Mouse (Mus musculus): Measurements from ENCODE around the gene Vps37b. TPM values are rescaled to one million over a fixed set of nuclear protein-coding genes. Genes with fewer than 3 reads are reported as not detected.

Vps37b gene
- polyA plus RNA-seq, 1 experiment from 2014 or later: 50.7 TPM

DNA sequence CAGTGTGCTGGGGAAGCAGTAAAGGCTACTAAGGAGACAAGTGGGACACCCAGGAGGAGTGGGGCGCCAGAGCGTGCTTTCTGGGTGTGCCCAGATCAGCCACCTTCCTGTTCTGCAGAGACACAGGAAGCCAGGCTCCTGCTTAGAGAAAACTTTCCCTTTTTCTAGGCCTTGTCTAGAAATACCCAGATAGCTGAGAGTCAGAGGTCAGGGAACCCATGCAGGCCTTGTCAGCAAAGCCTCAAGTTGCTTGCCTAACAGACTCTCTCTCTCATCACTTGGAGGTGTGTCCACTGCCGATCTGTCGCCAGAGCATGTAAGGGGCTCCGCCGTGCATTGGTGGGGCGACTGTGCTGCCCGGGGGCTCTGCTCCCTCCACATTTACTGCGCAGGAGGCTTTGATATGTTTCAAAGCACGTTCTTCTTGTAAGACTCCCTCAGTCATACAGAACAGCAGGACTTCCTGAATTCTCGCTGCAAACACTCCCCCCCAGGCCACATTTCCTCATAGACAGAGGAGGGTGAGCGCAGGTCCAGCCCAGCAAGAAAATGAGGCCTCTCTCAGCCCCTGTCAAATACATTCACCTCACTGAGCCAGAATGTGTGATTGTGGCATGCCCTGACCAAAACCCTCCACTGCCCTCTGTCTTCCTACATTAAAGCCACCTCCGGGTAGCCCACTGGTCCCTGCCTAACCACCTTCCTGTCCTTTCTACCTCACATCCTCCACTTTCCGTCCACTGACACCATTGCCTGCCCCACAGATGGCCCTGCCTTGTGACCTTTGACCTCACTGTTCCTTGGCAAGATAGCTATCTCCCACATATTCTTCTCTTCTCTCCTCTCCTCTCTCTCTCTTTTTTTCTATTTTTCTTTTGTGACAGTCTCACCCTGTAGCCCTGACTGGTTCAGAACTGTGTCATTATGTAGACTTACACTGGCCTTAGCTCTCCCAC, 18.3 kb upstream of the Vps37b start:
- Histone ChIP-seq H3K9me3 (ENCODE audit: control insufficient read depth, low read length) (no peaks in the 10 kb centered on the region), H3K4me3 (ENCODE audit: low read depth, low read length) (no peak overlapping the region), H3K4me1 (ENCODE audit: control insufficient read depth, insufficient read depth, low read length) (peaks cover 4% of the 10 kb centered on the region), H3K36me3 (ENCODE audit: control insufficient read depth, insufficient read depth, low read length) (no peaks in the 10 kb centered on the region), H3K27ac (ENCODE audit: low read depth, low read length) (peak overlapping the region; percentile 15; the same call in 1 of the 2 replicates), H3K9ac (ENCODE audit: low read length) (no peak overlapping the region), H3K27me3 (ENCODE audit: control insufficient read depth, insufficient read depth, low read length) (no peaks in the 10 kb centered on the region), H3K4me2 (no peak overlapping the region)
- no peak for ATAC-seq (ENCODE audit: low FRiP score)
- 55% methylated on average over 14 of the region's 14 CpGs for WGBS
- peak; percentile 87 for DNase-seq (ENCODE audit: low spot score, missing footprints)

DNA sequence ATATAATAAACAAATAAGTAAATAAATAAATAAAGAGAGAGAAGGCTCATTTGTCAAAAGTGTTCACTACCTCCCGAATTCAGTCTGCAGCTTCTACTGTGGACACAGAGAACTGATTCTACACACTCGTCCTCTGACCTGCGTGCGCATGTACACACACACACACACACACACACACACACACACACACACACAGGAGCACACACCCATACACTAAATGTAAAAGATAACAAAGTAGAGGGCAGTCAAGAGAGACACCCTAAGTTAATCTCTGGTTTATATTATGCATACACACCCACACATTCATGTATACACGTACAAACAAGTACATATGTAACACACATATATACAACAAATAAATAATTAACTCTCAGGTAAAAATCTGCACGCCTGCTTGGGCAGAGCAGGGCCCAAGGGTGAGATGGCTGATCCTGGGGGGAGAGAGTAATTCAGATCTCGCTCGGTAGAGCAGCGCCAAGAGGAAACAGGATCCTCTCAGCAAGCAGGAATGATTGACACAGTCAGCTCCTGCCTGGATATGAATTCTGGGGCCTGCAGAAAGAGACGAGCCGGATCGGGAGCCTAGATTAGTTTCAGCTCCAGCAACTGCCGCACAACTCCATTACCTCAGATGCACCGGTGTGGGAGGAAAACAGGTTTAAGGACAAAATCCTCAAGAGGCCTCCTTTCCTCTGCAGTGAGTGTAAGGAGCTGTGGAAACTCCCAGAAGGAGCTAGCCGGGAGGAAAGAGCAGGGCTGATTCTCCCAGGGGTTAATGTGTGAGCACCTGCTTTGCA, 17.4 kb upstream of the Vps37b start:
- no peak overlapping the region for H3K4me2 ChIP-seq
- H3K9ac ChIP-seq (ENCODE audit: low read length): no peak overlapping the region
- peak; percentile 79 for DNase-seq (ENCODE audit: low spot score, missing footprints)
- H3K27me3 ChIP-seq (ENCODE audit: control insufficient read depth, insufficient read depth, low read length): no peaks in the 10 kb centered on the region
- no peaks in the 10 kb centered on the region for H3K36me3 ChIP-seq (ENCODE audit: control insufficient read depth, insufficient read depth, low read length)
- no peak overlapping the region for H3K4me3 ChIP-seq (ENCODE audit: low read depth, low read length)
- H3K4me1 ChIP-seq (ENCODE audit: control insufficient read depth, insufficient read depth, low read length): peaks cover 8% of the 10 kb centered on the region
- H3K27ac ChIP-seq (ENCODE audit: low read depth, low read length): peak overlapping the region; percentile 15; the same call in 1 of the 2 replicates
- no peak for ATAC-seq (ENCODE audit: low FRiP score)
- WGBS: 67% methylated on average over 15 of the region's 15 CpGs
- H3K9me3 ChIP-seq (ENCODE audit: control insufficient read depth, low read length): no peaks in the 10 kb centered on the region

DNA sequence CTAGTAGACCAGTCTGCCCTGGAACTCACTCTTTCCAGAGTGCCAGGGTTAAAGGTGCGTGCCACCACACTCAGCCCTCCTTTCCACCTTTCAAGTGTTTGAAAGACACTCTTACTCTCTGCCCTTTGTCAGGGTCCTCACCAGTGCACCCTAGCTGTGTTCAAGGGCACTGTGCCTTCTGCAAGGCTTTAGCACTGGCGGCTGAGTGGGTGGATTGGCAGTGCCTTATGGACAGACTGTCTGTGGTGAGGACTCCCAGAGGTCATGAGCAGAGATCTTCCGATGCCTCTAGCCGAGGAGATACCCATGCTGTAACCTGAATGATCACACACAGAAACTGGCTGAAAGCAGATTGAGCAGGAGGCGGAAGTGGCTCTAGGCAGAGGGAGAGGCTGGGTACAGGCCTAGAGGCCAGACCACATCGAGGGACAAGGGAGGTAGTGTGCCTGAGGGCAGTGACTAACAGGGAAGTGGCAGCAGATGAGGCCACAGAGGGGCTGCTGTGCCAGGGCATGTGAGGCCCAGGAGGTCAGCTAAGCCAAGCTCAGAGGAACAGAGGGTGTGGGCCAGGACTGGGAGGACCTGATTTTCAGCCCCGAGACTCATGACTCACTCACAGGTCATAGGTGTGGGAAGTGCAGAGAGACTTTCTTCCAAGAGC, 14.8 kb upstream of the Vps37b start:
- Histone ChIP-seq H3K27ac (ENCODE audit: low read depth, low read length) (no peak overlapping the region), H3K27me3 (ENCODE audit: control insufficient read depth, insufficient read depth, low read length) (no peaks in the 10 kb centered on the region), H3K9ac (ENCODE audit: low read length) (no peak overlapping the region), H3K4me3 (ENCODE audit: low read depth, low read length) (no peak overlapping the region), H3K4me2 (no peak overlapping the region), H3K36me3 (ENCODE audit: control insufficient read depth, insufficient read depth, low read length) (no peaks in the 10 kb centered on the region), H3K4me1 (ENCODE audit: control insufficient read depth, insufficient read depth, low read length) (peaks cover 16% of the 10 kb centered on the region), H3K9me3 (ENCODE audit: control insufficient read depth, low read length) (no peaks in the 10 kb centered on the region)
- ATAC-seq (ENCODE audit: low FRiP score) (no peak), DNase-seq (ENCODE audit: low spot score, missing footprints) (peak; percentile 84)
- 86% methylated on average over 7 of the region's 7 CpGs for WGBS

DNA sequence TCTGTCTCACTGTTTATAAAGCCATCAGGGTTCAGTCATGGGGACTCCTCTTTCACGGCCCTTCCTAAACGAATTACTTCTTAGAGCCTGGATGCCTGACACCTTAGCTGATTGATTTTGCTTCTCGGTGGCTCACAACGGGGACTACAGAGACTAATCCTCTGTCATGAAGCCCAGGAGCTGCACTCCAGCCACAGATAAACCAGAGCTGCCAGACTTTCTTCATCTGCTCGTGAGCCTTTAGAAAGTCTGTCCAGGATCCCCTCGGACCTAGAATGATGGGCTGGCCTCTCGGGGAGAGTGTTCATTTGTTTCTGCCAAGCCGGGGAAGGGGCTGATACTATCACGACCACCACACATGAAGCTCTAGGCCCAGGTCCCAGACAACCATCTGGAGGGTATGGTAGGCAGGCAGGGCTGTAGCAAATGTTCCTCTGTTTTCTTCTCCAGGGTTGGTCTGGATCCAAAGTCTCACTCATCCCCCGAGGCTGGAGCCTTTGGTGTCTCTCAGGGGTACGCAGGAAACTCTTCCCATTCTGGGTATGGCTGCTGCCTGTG, 13.5 kb upstream of the Vps37b start:
- Histone ChIP-seq H3K4me2 (no peak overlapping the region), H3K9me3 (ENCODE audit: control insufficient read depth, low read length) (no peaks in the 10 kb centered on the region), H3K9ac (ENCODE audit: low read length) (no peak overlapping the region), H3K4me1 (ENCODE audit: control insufficient read depth, insufficient read depth, low read length) (peaks cover 16% of the 10 kb centered on the region), H3K27ac (ENCODE audit: low read depth, low read length) (no peak overlapping the region), H3K27me3 (ENCODE audit: control insufficient read depth, insufficient read depth, low read length) (no peaks in the 10 kb centered on the region), H3K4me3 (ENCODE audit: low read depth, low read length) (no peak overlapping the region), H3K36me3 (ENCODE audit: control insufficient read depth, insufficient read depth, low read length) (no peaks in the 10 kb centered on the region)
- DNase-seq (ENCODE audit: low spot score, missing footprints) (peak; percentile 86), ATAC-seq (ENCODE audit: low FRiP score) (no peak)
- 25% methylated on average over 11 of the region's 11 CpGs for WGBS

DNA sequence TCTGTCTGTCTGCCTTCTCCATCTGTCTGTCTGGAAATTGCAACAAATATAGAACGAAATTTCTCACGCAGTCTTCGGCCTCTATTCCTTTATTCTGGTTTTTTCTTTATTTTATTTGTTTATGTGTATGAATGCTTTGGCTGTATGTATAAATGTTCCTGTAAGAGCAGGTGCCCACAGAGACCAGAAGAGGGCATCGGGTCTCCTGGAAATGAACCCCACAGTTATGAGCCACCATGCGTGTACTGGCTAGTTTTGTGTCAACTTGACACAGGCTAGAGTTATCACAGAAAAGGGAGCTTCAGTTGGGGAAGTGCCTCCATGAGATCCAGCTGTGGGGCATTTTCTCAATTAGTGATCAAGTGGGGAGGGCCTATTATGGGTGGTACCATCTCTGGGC, 11.9 kb upstream of the Vps37b start:
- peaks cover 16% of the 10 kb centered on the region for H3K4me1 ChIP-seq (ENCODE audit: control insufficient read depth, insufficient read depth, low read length)
- 77% methylated on average over 5 of the region's 5 CpGs for WGBS

DNA sequence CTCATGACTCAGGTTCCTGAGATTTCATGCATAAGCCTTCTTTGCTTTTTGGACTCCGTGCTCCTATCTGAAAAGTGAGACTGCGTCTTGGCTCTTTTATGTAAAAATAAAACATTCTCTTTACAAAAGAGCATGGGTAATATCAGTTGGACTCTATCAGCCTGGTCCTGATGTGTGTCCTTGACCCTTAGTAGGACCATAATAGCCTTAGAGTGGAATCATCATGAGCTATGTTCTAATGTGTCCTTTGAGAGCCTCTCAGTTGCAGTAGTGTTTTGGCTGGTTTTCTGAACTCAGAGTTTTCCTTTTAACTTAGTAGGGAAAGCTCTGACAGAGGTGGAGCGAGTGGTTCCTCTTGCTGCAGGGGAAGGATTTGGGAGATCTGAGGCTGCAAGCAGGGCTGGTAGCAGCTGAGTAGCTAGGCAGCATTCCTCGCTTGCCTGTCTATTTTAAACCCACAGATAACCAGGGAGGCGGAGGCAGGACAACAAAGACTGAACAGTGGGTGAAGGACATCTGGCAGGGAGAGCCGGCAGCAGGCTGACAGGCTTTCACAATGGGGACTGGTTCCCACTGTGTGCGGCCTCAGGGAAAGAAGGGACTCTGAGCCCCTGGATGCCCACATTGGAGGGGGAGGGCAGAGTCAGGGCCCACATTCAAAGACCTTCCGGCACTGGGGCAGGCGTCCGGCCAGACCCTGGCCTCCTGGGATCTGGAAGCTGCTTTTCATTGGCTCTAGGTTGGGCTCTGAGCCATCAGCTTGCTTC, 11.3 kb upstream of the Vps37b start:
- H3K27me3 ChIP-seq (ENCODE audit: control insufficient read depth, insufficient read depth, low read length): no peaks in the 10 kb centered on the region
- no peak overlapping the region for H3K4me3 ChIP-seq (ENCODE audit: low read depth, low read length)
- no peaks in the 10 kb centered on the region for H3K36me3 ChIP-seq (ENCODE audit: control insufficient read depth, insufficient read depth, low read length)
- WGBS: 15% methylated on average over 10 of the region's 10 CpGs
- H3K4me1 ChIP-seq (ENCODE audit: control insufficient read depth, insufficient read depth, low read length): peaks cover 16% of the 10 kb centered on the region
- peak overlapping the region; percentile 87 for H3K27ac ChIP-seq (ENCODE audit: low read depth, low read length)
- 0 out of 2 replicates have a peak overlapping the region, but pooled peaks have one; percentile 1 for H3K9ac ChIP-seq (ENCODE audit: low read length)
- H3K9me3 ChIP-seq (ENCODE audit: control insufficient read depth, low read length): no peaks in the 10 kb centered on the region
- H3K4me2 ChIP-seq: no peak overlapping the region
- ATAC-seq (ENCODE audit: low FRiP score): peak; percentile 95
- peak; percentile 96 for DNase-seq (ENCODE audit: low spot score, missing footprints)

More for the DNA sequence above, 11.9 kb upstream of the Vps37b start:
- no peak overlapping the region for H3K4me2 ChIP-seq
- ATAC-seq (ENCODE audit: low FRiP score) (peak; percentile 53), DNase-seq (ENCODE audit: low spot score, missing footprints) (peak; percentile 70)
- H3K9me3 ChIP-seq (ENCODE audit: control insufficient read depth, low read length): no peaks in the 10 kb centered on the region
- H3K27me3 ChIP-seq (ENCODE audit: control insufficient read depth, insufficient read depth, low read length): no peaks in the 10 kb centered on the region
- 0 out of 2 replicates have a peak overlapping the region, but pooled peaks have one; percentile 1 for H3K9ac ChIP-seq (ENCODE audit: low read length)
- peak overlapping the region; percentile 87 for H3K27ac ChIP-seq (ENCODE audit: low read depth, low read length)
- no peaks in the 10 kb centered on the region for H3K36me3 ChIP-seq (ENCODE audit: control insufficient read depth, insufficient read depth, low read length)
- no peak overlapping the region for H3K4me3 ChIP-seq (ENCODE audit: low read depth, low read length)

DNA sequence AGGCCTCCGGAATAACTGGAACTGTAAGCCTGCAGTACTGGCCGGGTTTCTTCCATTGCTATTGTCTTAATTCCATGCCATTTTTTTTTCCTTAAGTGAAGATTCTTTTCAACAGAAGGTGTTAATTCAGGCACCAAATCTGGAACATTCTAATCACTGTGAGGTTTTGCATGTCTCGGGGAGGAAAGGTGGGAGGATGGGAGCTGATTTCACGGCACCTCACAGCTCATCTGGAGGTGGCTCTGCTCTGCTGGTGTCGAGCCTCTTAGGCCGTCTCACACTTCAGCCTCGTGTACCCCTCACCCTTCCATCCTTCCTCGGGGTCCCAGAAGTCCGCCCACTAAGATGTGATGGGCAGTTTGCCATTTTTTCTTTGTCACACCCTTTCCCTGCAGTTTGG, 9.0 kb upstream of the Vps37b start:
- Histone ChIP-seq H3K4me1 (ENCODE audit: control insufficient read depth, insufficient read depth, low read length) (peaks cover 26% of the 10 kb centered on the region), H3K36me3 (ENCODE audit: control insufficient read depth, insufficient read depth, low read length) (no peaks in the 10 kb centered on the region), H3K9me3 (ENCODE audit: control insufficient read depth, low read length) (no peaks in the 10 kb centered on the region), H3K27me3 (ENCODE audit: control insufficient read depth, insufficient read depth, low read length) (no peaks in the 10 kb centered on the region), H3K27ac (ENCODE audit: low read depth, low read length) (no peak overlapping the region), H3K9ac (ENCODE audit: low read length) (no peak overlapping the region), H3K4me3 (ENCODE audit: low read depth, low read length) (no peak overlapping the region), H3K4me2 (no peak overlapping the region)
- DNase-seq (ENCODE audit: low spot score, missing footprints): no peak
- WGBS: 76% methylated on average over 9 of the region's 9 CpGs
- ATAC-seq (ENCODE audit: low FRiP score): no peak

DNA sequence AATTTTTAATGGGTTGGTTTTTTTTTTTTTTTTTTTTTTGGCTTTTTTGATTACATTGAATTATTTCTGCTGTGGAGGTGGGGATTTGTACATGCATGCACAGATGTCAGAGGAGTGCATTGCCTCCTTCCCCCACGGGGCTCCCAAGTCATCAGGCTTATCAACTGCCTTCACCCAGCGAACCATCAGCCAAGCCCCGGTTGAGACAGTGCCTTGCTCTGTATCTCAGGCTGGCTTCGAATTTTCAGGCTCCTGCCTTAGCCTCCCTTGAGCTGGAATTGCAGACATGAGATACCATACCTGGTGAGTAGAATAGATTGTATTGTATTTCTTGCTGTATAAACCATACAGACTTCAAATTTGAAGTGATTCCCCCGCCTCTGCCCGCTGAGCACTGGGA, 7.5 kb upstream of the Vps37b start:
- Histone ChIP-seq H3K4me2 (no peak overlapping the region), H3K27ac (ENCODE audit: low read depth, low read length) (no peak overlapping the region), H3K36me3 (ENCODE audit: control insufficient read depth, insufficient read depth, low read length) (no peaks in the 10 kb centered on the region), H3K9ac (ENCODE audit: low read length) (no peak overlapping the region), H3K27me3 (ENCODE audit: control insufficient read depth, insufficient read depth, low read length) (no peaks in the 10 kb centered on the region), H3K4me3 (ENCODE audit: low read depth, low read length) (no peak overlapping the region), H3K4me1 (ENCODE audit: control insufficient read depth, insufficient read depth, low read length) (peaks cover 18% of the 10 kb centered on the region), H3K9me3 (ENCODE audit: control insufficient read depth, low read length) (no peaks in the 10 kb centered on the region)
- DNase-seq (ENCODE audit: low spot score, missing footprints) (no peak), ATAC-seq (ENCODE audit: low FRiP score) (no peak)
- WGBS: 94% methylated on average over 6 of the region's 6 CpGs
